Comparison of ENCODE assay signal across 12 mouse cellular contexts in the genomic region with DNA sequence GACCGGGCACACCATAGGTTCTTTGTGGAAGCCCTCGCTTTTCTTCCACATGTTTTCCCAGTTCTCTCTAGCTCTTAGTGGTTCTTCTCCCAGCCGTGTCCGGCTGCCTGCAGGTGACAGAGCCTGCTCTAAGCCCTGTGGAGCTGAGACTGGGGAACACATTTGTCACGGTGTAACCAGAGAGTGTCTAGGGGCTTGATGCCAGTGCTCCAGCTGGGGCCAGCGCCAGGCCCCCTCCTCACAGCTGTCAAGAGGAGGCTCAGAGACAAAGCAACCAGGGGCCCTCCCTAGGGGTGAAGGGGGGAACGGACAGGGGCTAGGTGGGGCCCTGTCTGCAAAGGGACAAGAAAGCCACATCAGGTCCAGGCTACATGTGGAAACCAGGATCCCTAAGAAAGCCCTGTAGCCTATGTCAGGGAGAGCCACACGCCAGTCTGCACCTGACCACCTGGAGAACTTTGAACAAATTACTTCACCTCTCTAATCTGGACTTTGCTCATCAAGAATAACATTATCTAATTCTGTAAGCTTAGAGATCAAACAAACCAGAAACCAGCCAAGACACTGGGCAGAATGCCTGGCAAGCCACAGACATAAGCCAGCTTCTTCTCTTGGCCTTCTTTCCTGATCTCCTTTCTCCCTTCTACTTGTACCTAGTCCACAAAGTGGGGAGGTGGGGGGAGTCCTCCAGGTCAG.
DNase-seq lines count a peak whose midpoint lies in the region; ATAC-seq and TF ChIP-seq lines count a peak whose summit lies in the region.
"Had no signal": no experiment of that assay in that cellular context is flagged by ENCODE, and none has a peak within 500 bp of the region (broad histone marks: within the 10 kb centered on the region; RNA-seq: fewer than 3 reads in every experiment).

No protein-coding gene starts in this region.

- ATAC-seq in hindbrain, embryonic 11.5 days (ENCODE audit: low FRiP score): peak; percentile 47; the same call in 1 of the 2 replicates
- ATAC-seq in limb, embryonic 14.5 days (ENCODE audit: low FRiP score, low read depth): peak; percentile 83
- ATAC-seq: CD4-positive, CD25-positive, alpha-beta regulatory T cell, adult 4 months; inflammation-experienced regulatory T-cells, adult 6 months; Patski had no signal

- 51% methylated on average over 8 of the region's 8 CpGs for WGBS in embryonic facial prominence, embryonic 10.5 days
- WGBS in hindbrain, embryonic 11.5 days: 30% methylated on average over 8 of the region's 8 CpGs
- WGBS in limb, embryonic 14.5 days: 52% methylated on average over 8 of the region's 8 CpGs

- peak; percentile 35 for DNase-seq in kidney, adult 18-20 months
- DNase-seq in kidney, postnatal 4 days: no peak
- no peak for DNase-seq in embryonic facial prominence, embryonic 10.5 days (ENCODE audit: low spot score)
- DNase-seq in hindbrain, embryonic 11.5 days (ENCODE audit: low spot score): peak; percentile 27
- peak; percentile 31 for DNase-seq in limb, embryonic 14.5 days (ENCODE audit: low spot score)
- no peak for DNase-seq in adrenal gland, adult 2 months
- DNase-seq in ovary, postnatal 14 days (ENCODE audit: low spot score): no peak
- DNase-seq: cerebellum, adult 11 months had no signal

- peak overlapping the region; percentile 11 for H3K27ac ChIP-seq in embryonic facial prominence, embryonic 10.5 days (replicated peaks)
- H3K27ac ChIP-seq in hindbrain, embryonic 11.5 days (ENCODE audit: low read depth, low read length): 0 out of 2 replicates have a peak overlapping the region, but pooled peaks have one; percentile 30
- H3K27ac ChIP-seq in limb, embryonic 14.5 days (replicated peaks; ENCODE audit: low read depth, low read length): no peak overlapping the region; the same call in 1 of the 2 replicates

- no peaks in the 10 kb centered on the region for H3K36me3 ChIP-seq in embryonic facial prominence, embryonic 10.5 days (replicated peaks)
- no peaks in the 10 kb centered on the region for H3K36me3 ChIP-seq in hindbrain, embryonic 11.5 days (ENCODE audit: control insufficient read depth, insufficient read depth, low read length)
- H3K36me3 ChIP-seq in limb, embryonic 14.5 days (ENCODE audit: control insufficient read depth, insufficient read depth, low read length): no peaks in the 10 kb centered on the region

- H3K4me1 ChIP-seq in embryonic facial prominence, embryonic 10.5 days: peaks cover 38% of the 10 kb centered on the region
- H3K4me1 ChIP-seq in hindbrain, embryonic 11.5 days (replicated peaks; ENCODE audit: control insufficient read depth, insufficient read depth, low read length): peaks cover 4% of the 10 kb centered on the region
- 0 out of 2 replicates have a peak, but pooled peaks cover 7% of the 10 kb centered on the region for H3K4me1 ChIP-seq in limb, embryonic 14.5 days (ENCODE audit: control insufficient read depth, insufficient read depth, low read length)

- H3K9ac ChIP-seq in hindbrain, embryonic 11.5 days (ENCODE audit: low read depth, low read length): no peak overlapping the region
- H3K9ac ChIP-seq in limb, embryonic 14.5 days (ENCODE audit: low read depth, low read length, severe bottlenecking): no peak overlapping the region

- H3K9me3 ChIP-seq in embryonic facial prominence, embryonic 10.5 days: no peaks in the 10 kb centered on the region
- H3K9me3 ChIP-seq in hindbrain, embryonic 11.5 days (ENCODE audit: control insufficient read depth, low read length): no peaks in the 10 kb centered on the region
- no peaks in the 10 kb centered on the region for H3K9me3 ChIP-seq in limb, embryonic 14.5 days (ENCODE audit: control insufficient read depth, low read length)

- H3K4me3 ChIP-seq in embryonic facial prominence, embryonic 10.5 days: no peak overlapping the region
- no peak overlapping the region for H3K4me3 ChIP-seq in hindbrain, embryonic 11.5 days (ENCODE audit: low read depth, low read length)
- H3K4me3 ChIP-seq in limb, embryonic 14.5 days (replicated peaks; ENCODE audit: low read length): no peak overlapping the region

- no peak overlapping the region for H3K4me2 ChIP-seq in hindbrain, embryonic 11.5 days (replicated peaks; ENCODE audit: low read depth, low read length)
- no peak overlapping the region for H3K4me2 ChIP-seq in limb, embryonic 14.5 days (replicated peaks; ENCODE audit: low read depth, low read length, severe bottlenecking)
- H3K4me2 ChIP-seq: heart, embryonic 11.5 days had no signal

- TF ChIP-seq POLR2A in limb, embryonic 14.5 days (IDR thresholded peaks at IDR 0.05; ENCODE audit: borderline replicate concordance, extremely low read depth, insufficient read depth, insufficient read length): no peak

- peaks cover 12% of the 10 kb centered on the region; the same call in 1 of the 2 replicates for H3K27me3 ChIP-seq in embryonic facial prominence, embryonic 10.5 days (replicated peaks; ENCODE audit: low read depth, poor library complexity, severe bottlenecking)
- no peaks in the 10 kb centered on the region for H3K27me3 ChIP-seq in hindbrain, embryonic 11.5 days (ENCODE audit: control insufficient read depth, insufficient read depth, low read length)
- H3K27me3 ChIP-seq in limb, embryonic 14.5 days (ENCODE audit: control insufficient read depth, insufficient read depth, low read length): no peaks in the 10 kb centered on the region

Comparison
In these comparisons a context has a peak if more than half of its experiments do, and no peak if none do; other contexts are left out.
1. DNase-seq: peak in kidney, adult 18-20 months (single experiment), hindbrain, embryonic 11.5 days (single experiment) and limb, embryonic 14.5 days (single experiment); none in kidney, postnatal 4 days (0 of 2), embryonic facial prominence, embryonic 10.5 days (single experiment), adrenal gland, adult 2 months (single experiment) and ovary, postnatal 14 days (single experiment).